Mouse (Mus musculus): ENCODE data around the gene Sprr2a3.
"Not testable (repeated sequence)": the region's sequence is repeated elsewhere in the genome, so short reads cannot be mapped to it uniquely, and the experiment has no call there.

Gene Sprr2a3

GRCm38 (mm10) chr3:92285101-92285500, at the start of gene Sprr2a3:
Gene Sprr2a3 (plus strand): TSS chr3:92285417.
- DNase-seq (ENCODE audit: low spot score in 2 of 2) = not testable (repeated sequence)

- DNase-seq (ENCODE audit: low spot score in 2 of 2) = not testable (repeated sequence)
These were observed 48.6 kb upstream of the Sprr2a3 start for GRCm38 (mm10) chr3:92236463-92237189.

GRCm38 (mm10) chr3:92238736-92239135, 46.5 kb upstream of the Sprr2a3 start:
- DNase-seq (ENCODE audit: low spot score in 2 of 2) = not testable (repeated sequence)

- DNase-seq (ENCODE audit: low spot score in 2 of 2) = not testable (repeated sequence)
These were observed 46.0 kb upstream of the Sprr2a3 start for GRCm38 (mm10) chr3:92239197-92239596.

GRCm38 (mm10) chr3:92244833-92245232, 40.4 kb upstream of the Sprr2a3 start:
- DNase-seq (ENCODE audit: low spot score in 2 of 2) = not testable (repeated sequence)

- not testable (repeated sequence) for DNase-seq (ENCODE audit: low spot score in 2 of 2)
These were observed 39.0 kb upstream of the Sprr2a3 start for GRCm38 (mm10) chr3:92246245-92246644.

- not testable (repeated sequence) for DNase-seq (ENCODE audit: low spot score in 2 of 2)
These were observed 36.7 kb upstream of the Sprr2a3 start for GRCm38 (mm10) chr3:92248494-92248893.

- not testable (repeated sequence) for DNase-seq (ENCODE audit: low spot score in 2 of 2)
These were observed 34.8 kb upstream of the Sprr2a3 start for GRCm38 (mm10) chr3:92250450-92250849.

- DNase-seq (ENCODE audit: low spot score in 2 of 2) = not testable (repeated sequence)
These were observed 31.4 kb upstream of the Sprr2a3 start for GRCm38 (mm10) chr3:92253860-92254259.

GRCm38 (mm10) chr3:92258526-92258925, 26.7 kb upstream of the Sprr2a3 start:
- not testable (repeated sequence) for DNase-seq (ENCODE audit: low spot score in 2 of 2)

- not testable (repeated sequence) for DNase-seq (ENCODE audit: low spot score in 2 of 2)
These were observed 21.8 kb upstream of the Sprr2a3 start for GRCm38 (mm10) chr3:92263462-92263861.

- DNase-seq (ENCODE audit: low spot score in 2 of 2) = not testable (repeated sequence)
These were observed 13.7 kb upstream of the Sprr2a3 start for GRCm38 (mm10) chr3:92271414-92271985.

- not testable (repeated sequence) for DNase-seq (ENCODE audit: low spot score in 2 of 2)
These were observed 11.7 kb upstream of the Sprr2a3 start for GRCm38 (mm10) chr3:92273504-92273903.

GRCm38 (mm10) chr3:92274018-92274417, 11.2 kb upstream of the Sprr2a3 start:
- DNase-seq (ENCODE audit: low spot score in 2 of 2) = not testable (repeated sequence)

GRCm38 (mm10) chr3:92279663-92280062, 5.6 kb upstream of the Sprr2a3 start:
- not testable (repeated sequence) for DNase-seq (ENCODE audit: low spot score in 2 of 2)

- DNase-seq (ENCODE audit: low spot score in 2 of 2) = not testable (repeated sequence)
These were observed 4.1 kb upstream of the Sprr2a3 start for GRCm38 (mm10) chr3:92280963-92281606.

GRCm38 (mm10) chr3:92288489-92288888, 3.3 kb downstream of the Sprr2a3 start:
- DNase-seq (ENCODE audit: low spot score in 2 of 2) = not testable (repeated sequence)

- no peak for DNase-seq (ENCODE audit: low spot score in 2 of 2)
These were observed 22.2 kb downstream of the Sprr2a3 start for GRCm38 (mm10) chr3:92307406-92307805.

GRCm38 (mm10) chr3:92316320-92316719, 31.1 kb downstream of the Sprr2a3 start, which contains the start of gene Sprr2b:
Gene Sprr2b (plus strand): TSS chr3:92316620.
- no peak for DNase-seq (ENCODE audit: low spot score in 2 of 2)

- no peak for DNase-seq (ENCODE audit: low spot score in 2 of 2)
These were observed 32.2 kb downstream of the Sprr2a3 start for GRCm38 (mm10) chr3:92317384-92317783.

- DNase-seq (ENCODE audit: low spot score in 2 of 2) = no peak
These were observed 51.1 kb downstream of the Sprr2a3 start for GRCm38 (mm10) chr3:92336278-92336677.

GRCm38 (mm10) chr3:92338840-92339239, 53.6 kb downstream of the Sprr2a3 start, which contains the start of gene Sprr2d:
Gene Sprr2d (plus strand): TSS chr3:92339140.
- no peak for DNase-seq (ENCODE audit: low spot score in 2 of 2)
